Mouse (Mus musculus) limb, embryonic 10.5 days (tissue): Measurements from ENCODE around the gene Sema6c. TPM values are rescaled to one million over a fixed set of nuclear protein-coding genes. Genes with fewer than 3 reads are reported as not detected.
"Not testable (repeated sequence)": the region's sequence is repeated elsewhere in the genome, so short reads cannot be mapped to it uniquely, and the experiment has no call there.

ENCODE experiments used
- DNase-seq: peaks from one replicate; pipeline ENCODE4 v3.0.0-alpha.2; 2017; ENCODE audit warnings: low spot score
- H3K27ac ChIP-seq: fragments of 300-500 bp; sonication (generic); 2 replicates; pipeline ENCODE4 v1.5.1; 2016; ENCODE audit warnings: mild to moderate bottlenecking
- H3K27me3 ChIP-seq: fragments of 300-500 bp; sonication (generic); 2 replicates; pipeline ENCODE4 v1.6.1; 2016; ENCODE audit warnings: low read depth, mild to moderate bottlenecking; ENCODE audit not compliant: poor library complexity, severe bottlenecking
- H3K36me3 ChIP-seq: fragments of 300-500 bp; sonication (generic); 2 replicates; pipeline ENCODE4 v1.6.1; 2016; ENCODE audit warnings: mild to moderate bottlenecking, moderate library complexity
- H3K4me1 ChIP-seq: fragments of 300-500 bp; sonication (generic); 2 replicates; pipeline ENCODE4 v1.6.1; 2016
- H3K4me3 ChIP-seq: fragments of 300-500 bp; sonication (generic); 2 replicates; pipeline ENCODE4 v1.5.1; 2016; ENCODE audit warnings: mild to moderate bottlenecking, moderate library complexity
- H3K9me3 ChIP-seq: fragments of 300-500 bp; sonication (generic); replicated peaks from 2 replicates; pipeline ENCODE4 v1.6.1; 2016; ENCODE audit warnings: mild to moderate bottlenecking
- WGBS: fragments of 180-500 bp; shearing (Covaris S2); methylation state at CpG from one replicate; pipeline ENCODE4 v1.1.7; 2016; 5-methylcytosine and 5-hydroxymethylcytosine counted together
- polyA plus RNA-seq: library from polyadenylated mRNA; unstranded; fragments of >200 nt; fragmentation: Nextera tagmentation; extraction: Ambion mirVana; gene quantifications from 2 replicates; pipeline ENCODE4 v1.2.1, GENCODE M21; 2016

Gene Sema6c
- polyA plus RNA-seq, 1 experiment from 2014 or later: 15.8 TPM

DNA sequence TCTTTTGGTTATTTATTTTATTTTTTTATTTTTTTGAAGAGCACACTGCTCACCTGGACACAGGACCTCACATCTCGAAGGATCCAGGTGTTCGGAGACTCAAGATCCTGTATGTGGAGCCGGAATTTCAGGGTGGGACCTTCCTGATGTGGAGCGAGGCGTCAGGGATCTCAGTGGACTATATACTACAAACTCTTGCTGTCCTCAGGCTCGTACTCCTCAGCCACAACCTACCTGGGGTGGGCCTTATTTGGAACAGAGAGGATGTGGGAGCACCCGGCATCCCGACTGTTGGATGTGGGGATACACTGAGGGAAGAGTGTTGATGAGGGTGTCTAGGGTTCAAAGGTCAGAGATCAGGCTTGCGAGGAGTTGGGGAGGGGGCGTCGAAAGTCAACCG is 26.1 kb upstream of the Sema6c start:
- H3K27me3 ChIP-seq, DNase-seq, H3K9me3 ChIP-seq, H3K27ac ChIP-seq: not testable (repeated sequence)
- WGBS: no CpG with 5 or more reads among the region's 12 CpGs
- Histone ChIP-seq H3K4me3 (peak overlapping the region; percentile 67), H3K36me3 (peaks cover 33% of the 10 kb centered on the region), H3K4me1 (peaks cover 30% of the 10 kb centered on the region)

DNA sequence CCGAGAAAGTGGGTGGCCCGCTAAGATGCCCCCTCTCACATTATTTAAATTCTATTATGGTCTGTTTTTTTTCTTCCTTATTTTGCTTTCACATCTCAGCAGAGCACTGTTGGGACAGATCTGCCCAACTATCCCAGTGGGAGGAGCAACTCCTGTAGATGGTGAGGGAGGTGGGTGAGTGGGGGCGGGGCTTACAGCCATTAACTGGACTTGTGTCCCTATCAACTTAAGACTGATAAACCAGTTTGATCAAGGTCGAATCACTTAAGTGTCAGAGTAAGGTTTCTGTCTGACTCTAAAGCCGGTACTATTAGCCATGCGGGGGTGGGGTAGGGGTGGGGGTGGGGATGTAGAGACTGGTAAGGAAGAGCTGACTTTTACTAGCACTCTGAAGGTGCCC is 25.2 kb upstream of the Sema6c start:
- Histone ChIP-seq H3K27me3 (no peaks in the 10 kb centered on the region), H3K27ac (no peak overlapping the region), H3K36me3 (peaks cover 33% of the 10 kb centered on the region), H3K9me3 (no peaks in the 10 kb centered on the region), H3K4me1 (peaks cover 26% of the 10 kb centered on the region), H3K4me3 (peak overlapping the region; percentile 41)
- WGBS: 28% methylated on average over 6 of the region's 6 CpGs
- DNase-seq: no peak

DNA sequence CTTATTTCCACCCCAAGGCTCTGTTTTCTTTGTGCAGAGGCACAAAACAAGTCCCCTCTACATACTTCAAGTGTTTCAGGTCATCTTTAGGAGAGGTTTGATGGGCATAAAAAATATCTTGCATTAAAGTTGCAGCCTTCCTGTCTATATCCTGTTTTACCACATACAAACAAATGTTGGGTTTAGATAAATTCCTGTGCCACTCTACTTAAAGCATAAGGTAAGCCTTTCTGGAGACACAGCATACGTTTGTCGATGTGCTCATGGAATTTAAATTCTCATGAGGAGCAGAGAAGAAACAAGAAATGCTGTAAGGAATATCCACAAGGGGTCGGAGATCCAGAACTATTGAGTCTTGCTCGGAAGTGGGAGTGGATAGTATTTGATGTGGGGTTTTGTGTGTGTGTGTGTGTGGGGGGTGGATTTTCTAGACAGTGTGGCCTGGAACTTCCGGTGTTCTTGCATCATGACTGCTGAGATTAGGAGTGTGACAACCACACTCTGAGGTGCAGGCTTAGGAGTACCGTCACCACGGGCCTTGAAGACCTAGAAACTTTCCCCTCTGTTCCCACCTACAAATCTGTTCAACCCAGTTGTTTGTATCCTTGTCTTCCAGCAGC is 24.7 kb upstream of the Sema6c start:
- Histone ChIP-seq H3K27ac (no peak overlapping the region), H3K9me3 (no peaks in the 10 kb centered on the region), H3K4me1 (peaks cover 30% of the 10 kb centered on the region), H3K36me3 (peaks cover 34% of the 10 kb centered on the region), H3K27me3 (no peaks in the 10 kb centered on the region), H3K4me3 (peak overlapping the region; percentile 41; the same call in 1 of the 2 replicates)
- WGBS: 91% methylated on average over 7 of the region's 7 CpGs
- DNase-seq: no peak

DNA sequence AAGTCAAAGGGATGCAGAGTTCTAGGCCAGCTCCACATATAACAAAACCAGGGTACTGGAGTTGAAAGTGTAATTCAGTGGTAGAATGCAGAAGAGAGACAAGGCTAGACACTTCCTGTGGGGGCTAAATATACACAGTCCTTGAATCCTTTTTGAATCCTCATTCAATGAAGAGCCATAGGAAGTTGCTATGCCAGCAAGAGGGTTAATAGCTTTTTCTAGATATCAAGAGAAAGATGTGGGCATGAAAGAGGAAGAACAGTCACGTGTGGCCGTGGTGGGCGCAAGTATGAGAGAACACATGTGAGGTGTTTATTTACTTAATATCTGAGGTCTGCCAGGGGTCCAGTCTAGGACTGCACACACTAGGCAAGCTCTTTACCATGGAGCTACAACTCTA is 23.9 kb upstream of the Sema6c start:
- H3K27ac ChIP-seq: no peak overlapping the region
- peaks cover 31% of the 10 kb centered on the region for H3K4me1 ChIP-seq
- WGBS: 94% methylated on average over 3 of the region's 3 CpGs
- no peak overlapping the region for H3K4me3 ChIP-seq
- H3K9me3 ChIP-seq: no peaks in the 10 kb centered on the region
- H3K27me3 ChIP-seq: no peaks in the 10 kb centered on the region
- H3K36me3 ChIP-seq: peaks cover 41% of the 10 kb centered on the region
- no peak for DNase-seq

GRCm38 (mm10) chr3:95139586-95140288 is 20.5 kb upstream of the Sema6c start:
- no peaks in the 10 kb centered on the region for H3K27me3 ChIP-seq
- WGBS: 65% methylated on average over 25 of the region's 25 CpGs
- peak overlapping the region; percentile 13; the same call in 1 of the 2 replicates for H3K4me3 ChIP-seq
- H3K4me1 ChIP-seq: peaks cover 23% of the 10 kb centered on the region
- no peak overlapping the region for H3K27ac ChIP-seq
- no peaks in the 10 kb centered on the region for H3K9me3 ChIP-seq
- DNase-seq: no peak
- peaks cover 31% of the 10 kb centered on the region for H3K36me3 ChIP-seq

- H3K4me1 ChIP-seq: peaks cover 18% of the 10 kb centered on the region
- H3K27me3 ChIP-seq: no peaks in the 10 kb centered on the region
- 0 out of 2 replicates have a peak overlapping the region, but pooled peaks have one; percentile 13 for H3K4me3 ChIP-seq
- no peaks in the 10 kb centered on the region for H3K9me3 ChIP-seq
- peaks cover 31% of the 10 kb centered on the region for H3K36me3 ChIP-seq
- no peak for DNase-seq
- 49% methylated on average over 18 of the region's 18 CpGs for WGBS
- no peak overlapping the region for H3K27ac ChIP-seq
These were observed 20.0 kb upstream of the Sema6c start for GRCm38 (mm10) chr3:95140289-95140595.

DNA sequence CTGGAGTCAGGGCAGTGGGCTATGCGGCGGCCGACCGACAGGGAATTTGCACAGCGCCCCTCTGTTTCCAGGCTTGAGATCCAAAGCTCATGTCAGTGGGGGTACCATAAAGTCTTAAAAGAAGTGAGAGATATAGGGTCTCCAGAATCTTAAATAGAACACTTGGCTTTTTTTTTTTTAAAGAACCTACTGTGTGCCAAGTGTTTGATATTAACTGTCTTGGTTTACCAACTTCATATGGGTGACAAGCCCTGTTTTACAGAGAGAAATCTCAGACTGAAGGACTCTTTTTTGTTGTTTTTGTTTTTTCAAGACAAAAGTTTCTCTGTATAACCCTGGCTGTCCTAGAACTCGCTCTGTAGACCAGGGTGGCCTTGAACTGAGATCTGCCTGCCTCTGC is 19.5 kb upstream of the Sema6c start:
- DNase-seq: no peak
- no peaks in the 10 kb centered on the region for H3K9me3 ChIP-seq
- H3K36me3 ChIP-seq: peaks cover 31% of the 10 kb centered on the region
- H3K4me1 ChIP-seq: peaks cover 14% of the 10 kb centered on the region; the same call in 1 of the 2 replicates
- WGBS: 93% methylated on average over 6 of the region's 6 CpGs
- no peaks in the 10 kb centered on the region for H3K27me3 ChIP-seq
- no peak overlapping the region for H3K4me3 ChIP-seq
- no peak overlapping the region for H3K27ac ChIP-seq

DNA sequence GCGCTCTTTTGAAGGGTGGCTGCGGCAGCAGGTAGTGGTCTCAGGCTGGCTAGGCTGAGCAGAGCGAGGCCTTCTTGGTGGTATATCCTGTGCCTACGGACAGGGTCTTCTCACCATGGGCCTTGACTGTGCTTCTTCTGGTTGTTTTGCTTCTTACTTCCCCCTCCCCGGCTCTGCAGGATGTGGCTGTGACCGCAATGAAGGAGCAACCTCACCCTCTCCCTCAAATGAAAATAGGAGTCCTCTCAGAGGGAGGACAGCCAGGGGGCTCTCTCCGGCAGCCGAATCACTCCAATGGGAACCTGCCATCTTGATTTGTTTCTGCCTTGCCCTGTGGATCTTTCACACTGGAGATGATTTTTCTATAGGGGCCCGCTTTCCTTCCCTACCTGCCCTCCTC is 18.8 kb upstream of the Sema6c start:
- Histone ChIP-seq H3K4me1 (peaks cover 11% of the 10 kb centered on the region; the same call in 1 of the 2 replicates), H3K4me3 (no peak overlapping the region), H3K27ac (no peak overlapping the region), H3K27me3 (no peaks in the 10 kb centered on the region), H3K9me3 (no peaks in the 10 kb centered on the region), H3K36me3 (peaks cover 31% of the 10 kb centered on the region)
- DNase-seq: no peak
- WGBS: 95% methylated on average over 9 of the region's 9 CpGs

DNA sequence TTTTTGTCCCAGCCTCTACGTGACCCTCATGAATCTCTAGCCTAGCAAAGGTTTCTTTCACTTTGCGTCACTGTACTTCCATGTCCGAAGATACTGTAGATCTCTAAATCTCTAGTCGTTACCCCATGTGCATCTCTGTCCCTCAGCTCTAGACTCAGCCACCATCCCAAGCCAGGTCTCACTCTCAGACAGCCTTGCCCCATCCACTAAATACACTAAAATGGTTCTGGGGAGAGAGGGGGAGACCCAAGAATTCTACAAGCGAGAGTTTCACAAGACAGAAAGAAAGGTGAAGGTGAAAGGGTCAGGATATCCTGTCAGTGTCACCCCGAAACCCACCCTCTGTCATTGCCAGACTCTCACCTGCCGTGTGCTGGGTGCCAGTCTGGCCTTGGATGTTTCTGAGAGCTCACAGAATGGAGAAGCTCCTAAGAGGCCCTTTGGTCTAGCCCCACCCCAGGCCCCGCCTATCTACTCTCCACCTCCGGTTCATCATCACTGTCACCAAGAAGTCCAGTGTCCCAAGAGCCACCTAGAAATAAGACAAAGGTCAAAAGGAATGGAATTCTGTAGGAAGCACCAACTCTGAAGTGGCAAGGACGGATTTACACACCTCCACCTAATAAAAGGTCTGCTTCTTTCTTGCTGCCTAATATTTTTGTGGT is 18.2 kb upstream of the Sema6c start, which contains the start of gene Tnfaip8l2:
TSS of gene Tnfaip8l2 (minus strand) at position 409 of the 665 bp plus-strand sequence.
- WGBS: 87% methylated on average over 10 of the region's 10 CpGs
- Histone ChIP-seq H3K9me3 (no peaks in the 10 kb centered on the region), H3K27ac (no peak within 1 kb of the TSS), H3K4me3 (no peak within 1 kb of the TSS), H3K27me3 (no peaks in the 10 kb centered on the region), H3K4me1 (peaks cover 11% of the 10 kb centered on the region; the same call in 1 of the 2 replicates), H3K36me3 (peaks cover 31% of the 10 kb centered on the region)
- no peak for DNase-seq

- no peak overlapping the region for H3K4me3 ChIP-seq
- no peaks in the 10 kb centered on the region for H3K9me3 ChIP-seq
- no peak overlapping the region for H3K27ac ChIP-seq
- WGBS: 13% methylated on average over 5 of the region's 5 CpGs
- H3K36me3 ChIP-seq: peaks cover 31% of the 10 kb centered on the region
- H3K4me1 ChIP-seq: peaks cover 11% of the 10 kb centered on the region; the same call in 1 of the 2 replicates
- DNase-seq: peak; percentile 89
- H3K27me3 ChIP-seq: no peaks in the 10 kb centered on the region
These were observed 17.6 kb upstream of the Sema6c start for GRCm38 (mm10) chr3:95142617-95143011.

- Histone ChIP-seq H3K4me1 (no peaks in the 10 kb centered on the region), H3K9me3 (no peaks in the 10 kb centered on the region), H3K27me3 (no peaks in the 10 kb centered on the region), H3K36me3 (no peaks in the 10 kb centered on the region), H3K4me3 (no peak overlapping the region), H3K27ac (no peak overlapping the region)
- 64% methylated on average over 3 of the region's 3 CpGs for WGBS
- no peak for DNase-seq
These were observed 12.3 kb upstream of the Sema6c start for GRCm38 (mm10) chr3:95147924-95148323.

DNA sequence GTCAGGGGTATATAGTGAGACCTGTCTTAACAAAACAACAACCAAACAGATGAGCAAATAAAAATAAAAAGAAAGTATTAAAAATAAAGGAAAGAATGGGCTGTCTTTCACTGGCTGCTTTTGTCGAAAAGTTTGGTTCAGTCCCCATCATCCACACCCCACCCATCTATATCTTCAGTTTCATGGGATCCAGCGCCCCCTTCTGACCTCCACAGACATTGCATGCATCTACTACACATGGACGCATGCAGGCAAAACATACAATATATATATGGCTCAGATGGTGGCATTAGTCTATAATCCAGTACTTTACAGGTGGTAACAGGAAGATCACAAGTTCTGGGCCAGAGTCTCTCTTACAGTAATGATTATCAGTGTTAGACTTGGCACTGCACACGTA is 6.4 kb upstream of the Sema6c start:
- peak; percentile 28 for DNase-seq
- Histone ChIP-seq H3K4me1 (no peaks in the 10 kb centered on the region), H3K27me3 (peaks cover 3% of the 10 kb centered on the region), H3K9me3 (no peaks in the 10 kb centered on the region), H3K36me3 (no peaks in the 10 kb centered on the region), H3K27ac (no peak overlapping the region), H3K4me3 (no peak overlapping the region)
- WGBS: 54% methylated on average over 4 of the region's 4 CpGs

DNA sequence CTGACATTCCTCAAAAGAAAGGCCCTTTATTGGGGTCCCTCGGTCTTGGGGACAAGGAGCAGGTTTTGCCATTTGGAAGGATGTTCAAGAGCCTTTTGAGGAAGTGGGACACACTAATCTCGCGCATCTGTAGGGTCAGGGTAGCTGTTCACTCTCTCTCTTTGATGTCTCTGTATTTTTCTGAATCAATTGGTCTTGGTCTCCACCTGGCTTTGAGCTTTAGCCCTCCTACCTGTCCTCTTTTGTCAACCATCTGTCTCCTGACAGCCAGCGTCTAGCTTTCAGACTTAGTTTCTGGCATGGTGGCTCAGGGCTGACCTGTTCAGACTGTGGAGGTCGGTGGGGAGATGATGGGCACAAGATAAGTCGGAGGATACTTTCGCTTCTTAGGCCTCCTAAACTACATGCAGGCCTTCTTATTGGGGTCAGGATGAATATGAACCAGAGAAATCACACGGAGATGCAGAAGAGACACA is 708 bp upstream of the Sema6c start:
- Histone ChIP-seq H3K4me3 (peak overlapping the region; percentile 73), H3K9me3 (no peaks in the 10 kb centered on the region), H3K27ac (no peak overlapping the region), H3K4me1 (peaks cover 43% of the 10 kb centered on the region), H3K27me3 (peaks cover 25% of the 10 kb centered on the region), H3K36me3 (peaks cover 21% of the 10 kb centered on the region)
- 15% methylated on average over 8 of the region's 8 CpGs for WGBS
- no peak for DNase-seq
